Mouse (Mus musculus): Measurements from ENCODE around the gene Ttc24. TPM values are rescaled to one million over a fixed set of nuclear protein-coding genes. Genes with fewer than 3 reads are reported as not detected.

Gene Ttc24
- total RNA-seq (2023), result not detected

DNA sequence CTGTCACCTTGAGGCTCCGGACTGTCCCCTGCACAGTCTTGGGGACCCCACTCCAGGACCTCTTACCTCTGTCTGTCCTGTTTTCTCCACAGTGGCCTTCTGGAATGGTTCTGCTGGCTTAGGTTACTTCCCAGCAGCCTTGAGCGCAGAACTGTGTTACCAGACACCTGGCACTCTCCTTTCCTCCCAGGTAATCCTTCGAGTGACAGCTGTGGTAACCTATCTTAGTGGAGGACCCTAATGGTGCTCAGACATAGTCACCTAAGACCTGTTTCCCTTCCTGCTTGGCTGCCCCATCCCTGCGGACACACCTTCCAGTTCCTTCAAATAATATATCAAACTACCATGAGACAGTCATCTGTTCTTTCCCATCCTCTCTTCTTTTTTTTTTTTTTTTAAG lies at the start of gene Ttc24:
TSS of gene Ttc24 (minus strand) at position 101 of the 400 bp plus-strand sequence.

DNA sequence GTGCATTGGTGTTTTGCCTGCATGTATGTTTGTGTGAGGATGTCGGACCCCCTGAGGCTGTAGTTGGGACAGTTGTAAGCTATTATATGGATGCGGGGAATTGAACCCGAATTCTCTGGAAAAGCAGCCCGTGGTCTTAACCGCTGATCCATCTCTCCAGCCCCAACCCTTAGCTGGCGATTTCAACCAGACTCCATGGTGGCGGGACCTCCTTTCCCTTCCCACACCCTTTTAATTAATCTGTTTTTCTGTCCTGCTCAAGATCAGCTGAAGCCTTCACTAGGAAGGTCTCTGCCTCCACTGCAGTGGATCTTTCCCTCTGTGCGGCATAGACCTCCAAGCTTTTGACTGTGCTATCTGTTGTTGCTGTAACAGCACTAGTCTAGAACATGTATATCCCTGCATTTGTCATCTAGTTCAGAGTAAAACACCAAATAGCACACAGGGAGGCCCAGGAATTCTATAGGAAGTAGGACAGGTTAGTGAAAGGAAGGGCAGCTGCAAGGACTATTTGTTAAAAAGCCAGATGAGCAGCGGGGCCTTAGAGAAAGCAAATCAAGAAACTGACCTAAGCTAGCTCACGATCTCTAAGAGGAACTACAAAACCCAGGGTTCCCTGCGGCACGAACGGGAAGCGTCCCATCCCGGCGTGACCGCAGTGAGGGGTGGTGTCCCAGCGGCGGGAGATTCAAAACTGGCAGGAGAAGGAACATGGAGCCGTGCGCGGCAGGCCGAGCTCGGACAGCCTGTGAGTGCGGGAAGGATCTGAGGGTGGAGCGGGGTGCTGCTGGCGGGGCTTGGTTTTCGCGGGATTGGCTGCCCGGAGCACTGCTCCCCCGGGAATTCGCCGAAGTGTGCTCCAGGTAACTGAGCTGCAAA lies 3.5 kb upstream of the Ttc24 start, which contains the start of gene Iqgap3:
TSS of gene Iqgap3 (plus strand) at position 627 of the 879 bp plus-strand sequence.

DNA sequence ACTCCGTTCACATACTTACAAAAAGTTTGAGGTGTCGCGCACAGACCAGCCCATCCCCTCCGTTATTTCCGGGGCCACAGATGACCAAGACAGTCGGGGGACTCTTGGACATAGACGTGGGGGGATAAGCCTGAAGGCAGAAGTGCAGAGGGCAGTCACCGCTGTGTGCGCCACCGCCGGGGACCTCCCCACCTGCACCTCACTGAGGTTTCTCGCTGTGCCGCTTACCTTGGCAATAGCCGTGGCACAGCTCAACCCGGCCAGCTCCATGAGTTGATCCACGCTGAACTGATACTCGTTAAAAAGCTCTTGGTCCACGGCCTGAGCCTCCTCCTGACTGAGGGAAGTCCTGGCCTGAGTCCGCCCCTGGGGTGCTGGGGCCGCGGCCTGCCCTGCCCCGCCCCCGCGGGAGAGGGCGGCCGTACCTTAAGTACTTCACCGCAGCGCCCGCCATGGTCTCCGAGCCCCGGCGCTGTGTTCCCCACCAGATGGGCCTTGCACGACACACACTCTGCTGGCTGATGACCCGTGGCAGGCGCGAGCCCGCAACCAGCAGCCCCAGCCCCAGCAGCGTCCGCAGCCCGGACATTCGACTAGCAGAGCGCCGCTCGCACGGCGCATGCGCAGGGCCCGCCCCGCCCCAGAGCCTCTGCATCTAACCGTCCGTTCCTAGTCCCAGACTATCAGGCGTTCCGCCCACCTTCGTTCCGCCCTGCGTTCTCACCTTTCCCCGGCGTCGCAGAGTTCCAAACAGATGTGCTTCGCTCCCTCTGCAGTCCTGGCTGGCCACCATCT lies 20.0 kb downstream of the Ttc24 start, which contains the start of gene Naxe:
TSS of gene Naxe (minus strand) at position 594 of the 795 bp plus-strand sequence.

DNA sequence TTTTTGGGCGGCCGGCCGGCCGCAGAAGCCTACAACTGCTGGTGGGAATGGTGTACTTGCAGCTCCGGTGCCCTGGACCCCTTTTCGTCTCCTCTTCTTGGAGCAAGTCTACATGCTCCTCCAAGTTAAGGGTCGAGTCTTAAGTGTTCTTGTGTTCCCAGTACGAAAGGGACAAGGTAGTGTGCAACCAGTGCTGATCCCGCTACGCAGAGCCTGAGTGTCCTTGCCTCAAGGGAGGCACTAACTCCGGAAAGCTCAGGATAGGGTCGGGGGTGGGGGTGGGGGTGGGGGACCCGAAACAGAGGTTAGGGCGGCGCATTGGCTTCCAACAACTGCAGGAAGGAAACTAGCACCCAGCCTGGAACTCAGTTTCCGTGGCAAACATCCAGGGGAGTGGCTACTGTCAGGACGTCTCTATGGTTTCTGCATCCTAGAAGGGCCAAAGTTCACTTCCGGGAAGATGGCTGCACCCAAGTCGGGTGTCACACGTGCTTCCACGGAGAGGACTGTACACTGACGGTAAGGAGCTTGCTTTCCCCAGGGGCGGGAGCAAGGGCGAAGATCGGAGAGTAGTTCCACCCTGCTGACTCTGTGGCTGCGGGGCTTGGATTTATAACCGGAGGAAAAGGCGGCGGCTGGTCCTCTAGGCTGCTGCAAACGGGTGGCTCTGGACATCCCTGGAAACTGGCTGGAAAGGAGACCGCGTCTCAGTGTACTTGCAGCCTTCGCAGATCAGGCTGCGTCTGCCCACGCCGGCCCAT lies 35.3 kb downstream of the Ttc24 start, which contains the start of gene Gpatch4:
TSS of gene Gpatch4 (plus strand) at position 448 of the 761 bp plus-strand sequence.

DNA sequence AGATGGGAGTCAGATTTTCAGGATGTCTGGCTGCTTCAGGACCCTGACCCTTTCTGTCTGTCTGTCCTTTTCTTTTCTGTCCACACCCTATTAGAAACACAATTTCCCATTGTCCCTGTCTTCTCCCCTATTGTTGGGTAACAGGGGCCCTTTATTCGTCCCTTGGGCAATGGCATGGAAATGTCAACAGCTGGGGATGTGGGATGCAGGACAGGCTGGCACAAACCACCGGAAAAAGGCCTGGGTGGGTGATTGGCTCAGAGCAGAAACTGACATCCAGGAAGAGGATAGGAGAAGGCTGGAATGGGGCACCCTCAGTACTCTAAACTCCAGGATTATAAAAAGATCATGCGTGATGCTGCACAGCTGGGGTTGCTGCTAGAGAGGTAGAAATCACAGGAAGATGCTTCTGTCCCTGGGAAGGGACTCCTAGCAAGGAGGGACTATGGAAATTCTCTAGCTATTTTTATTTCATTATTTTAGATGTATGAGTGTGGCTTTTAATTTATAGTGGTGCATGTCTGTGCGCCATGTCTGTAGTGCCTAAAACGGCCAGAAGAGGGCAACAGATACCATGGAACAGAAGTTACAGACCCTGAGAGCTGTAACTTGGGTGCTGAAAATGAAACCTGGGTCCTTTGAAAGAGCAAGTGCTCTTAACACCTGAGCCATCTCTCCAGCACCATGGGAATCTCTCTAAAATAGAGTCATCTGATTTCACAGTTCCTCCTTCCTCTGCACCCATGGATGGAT lies 50.5 kb downstream of the Ttc24 start, which contains the start of gene Hapln2:
TSS of gene Hapln2 (minus strand) at position 150 of the 753 bp plus-strand sequence.

Other genes with a start within 250 kb of the Ttc24 start
- gene Sh2d2a, start 231.5 kb downstream of the Ttc24 start, total RNA-seq (2023), result 400 TPM
- 64.7 TPM for gene Prcc, start 192.7 kb downstream of the Ttc24 start, total RNA-seq (2023)
- 75.2 TPM for gene Hdgf, start 172.0 kb downstream of the Ttc24 start, total RNA-seq (2023)
- 142 TPM for gene Mrpl24, start 158.8 kb downstream of the Ttc24 start, total RNA-seq (2023)
- 65.7 TPM for gene Isg20l2, start 148.0 kb downstream of the Ttc24 start, total RNA-seq (2023)
- gene Rrnad1, start 147.6 kb downstream of the Ttc24 start, total RNA-seq (2023), result 28.8 TPM
- gene Crabp2, start 129.6 kb downstream of the Ttc24 start, total RNA-seq (2023), result not detected
- gene Nes, start 107.2 kb downstream of the Ttc24 start, total RNA-seq (2023), result 0.59 TPM
- gene Bcan, start 78.1 kb downstream of the Ttc24 start, total RNA-seq (2023), result not detected
- gene Hapln2, start 50.7 kb downstream of the Ttc24 start, total RNA-seq (2023), result not detected
- gene Gpatch4, start 35.2 kb downstream of the Ttc24 start, total RNA-seq (2023), result 19.1 TPM
- 23.4 TPM for gene Naxe, start 19.8 kb downstream of the Ttc24 start, total RNA-seq (2023)
- 0.44 TPM for gene Iqgap3, start 3.7 kb upstream of the Ttc24 start, total RNA-seq (2023)
- 452 TPM for gene Mef2d, start 64.1 kb upstream of the Ttc24 start, total RNA-seq (2023)
- not detected for gene Rhbg, start 176.4 kb upstream of the Ttc24 start, total RNA-seq (2023)
- gene Gm38392, start 208.9 kb upstream of the Ttc24 start, total RNA-seq (2023), result not detected
- 5.1 TPM for gene Tsacc, start 218.7 kb upstream of the Ttc24 start, total RNA-seq (2023)
- 177 TPM for gene Cct3, start 218.8 kb upstream of the Ttc24 start, total RNA-seq (2023)
- 96.6 TPM for gene Glmp, start 246.7 kb upstream of the Ttc24 start, total RNA-seq (2023)

Measured in CD4-positive naive resting alpha-beta T cell, adult 76 days (primary cell).